Mouse (Mus musculus) ES-Bruce4 (cell line): ENCODE results near the gene Furin.

Source experiments
- CTCF ChIP-seq: IDR thresholded peaks from one replicate; pipeline ENCODE4 v1.8.1; 2011; ENCODE audit warnings: low read depth, low read length
- EP300 ChIP-seq: IDR thresholded peaks from 2 replicates; pipeline ENCODE4 v1.6.1; 2011; ENCODE audit warnings: low read depth, low read length; ENCODE audit not compliant: insufficient read depth
- POLR2A ChIP-seq: IDR thresholded peaks from one replicate; pipeline ENCODE4 v1.8.1; 2011; ENCODE audit warnings: low read length; ENCODE audit not compliant: insufficient read depth

- TF ChIP-seq CTCF (no peak), POLR2A (no peak), EP300 (no peak)
Observed at GRCm38 (mm10) chr7:80373850-80374249, 31.4 kb downstream of the Furin start.
